Mouse (Mus musculus) neutrophil, adult 5-6 weeks (primary cell): ENCODE results near the gene Gm28308. TPM values are rescaled to one million over a fixed set of nuclear protein-coding genes. Genes with fewer than 3 reads are reported as not detected.

Experiments
- ATAC-seq: fragments of 151-379, 151-347 bp; 2 replicates; pipeline ENCODE4 v1.8.0; 2017; ENCODE audit warnings: mild to moderate bottlenecking, moderate TSS enrichment; ENCODE audit not compliant: insufficient number of reproducible peaks, poor library complexity, low FRiP score, severe bottlenecking; ENCODE audit errors: extremely low read depth
- total RNA-seq: library from RNA; stranded (forward); fragments of 200-1000 nt; gene quantifications from 2 replicates; pipeline ENCODE4 v1.2.3, GENCODE M21; 2017

Gm28308 gene
- total RNA-seq, 1 experiment from 2014 or later, result not detected

DNA sequence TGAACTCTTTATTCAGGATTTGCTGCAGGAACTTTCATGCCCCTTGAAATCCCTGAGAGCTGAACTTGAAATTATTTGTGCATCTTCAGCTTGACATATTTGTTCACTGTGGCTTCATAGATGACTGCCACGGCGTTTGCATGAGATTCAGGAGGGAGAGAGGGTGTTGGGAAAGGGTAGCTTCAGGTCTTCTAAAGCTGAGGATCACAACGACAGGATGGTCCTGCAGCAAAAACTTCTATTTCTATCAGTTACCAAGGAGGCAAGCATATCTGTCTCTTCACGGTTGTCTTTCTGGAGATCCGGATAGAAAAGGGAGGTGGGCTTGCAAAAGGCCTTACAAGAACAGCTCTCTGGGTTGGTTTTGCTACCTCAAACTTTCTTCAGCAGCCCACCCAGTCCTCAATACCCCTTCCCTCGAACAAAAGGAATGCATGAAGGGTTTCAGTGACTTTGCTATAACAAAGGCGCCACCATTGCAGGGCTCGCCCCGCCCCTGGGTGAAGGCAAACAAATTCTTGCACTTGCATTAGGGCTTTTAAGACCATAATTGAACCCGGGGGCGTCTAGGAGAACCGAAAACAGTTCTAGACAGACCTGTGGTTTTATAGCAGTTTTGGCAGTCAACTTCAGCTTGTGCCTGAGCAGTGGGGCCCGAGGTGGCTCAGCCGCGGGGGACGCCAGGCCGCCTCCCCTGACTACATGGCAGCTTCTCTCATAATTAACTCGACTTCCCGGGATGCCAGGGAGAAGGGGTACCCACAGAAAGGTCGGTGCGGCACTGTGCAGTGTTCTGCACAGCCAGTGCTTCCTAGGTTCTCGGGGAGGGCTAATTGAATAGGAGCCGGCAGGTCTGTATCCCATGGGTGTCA is 34.9 kb upstream of the Gm28308 start:
- ATAC-seq, result no peak

- no peak for ATAC-seq
Observed at GRCm38 (mm10) chr6:52246916-52247315, 33.8 kb upstream of the Gm28308 start.

GRCm38 (mm10) chr6:52246403-52246803 is 33.3 kb upstream of the Gm28308 start:
- 0 out of 2 replicates have a peak, but pooled peaks have one; percentile 27 for ATAC-seq

DNA sequence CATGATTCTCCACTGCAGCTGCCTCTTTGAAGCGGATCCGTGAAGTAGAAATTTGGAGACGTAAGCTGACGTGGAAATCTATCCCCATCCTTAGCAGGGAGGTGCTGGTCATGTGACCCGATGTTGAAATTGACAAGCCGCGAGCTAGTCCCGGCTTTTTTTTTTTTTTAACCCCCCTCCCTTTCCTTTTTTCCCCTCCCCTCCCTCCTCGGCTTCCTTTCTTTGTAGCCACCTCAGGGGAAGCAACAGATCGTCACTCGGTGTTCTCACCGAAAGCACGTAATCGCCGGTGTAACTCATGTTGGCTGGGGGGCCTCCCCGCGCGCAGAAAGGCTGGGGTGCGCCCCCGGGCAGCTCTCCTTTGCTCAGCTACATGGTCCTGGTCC is 32.6 kb upstream of the Gm28308 start, which contains the start of gene Hoxa11:
Gene Hoxa11 (minus strand): TSS at position 54 of the 386 bp plus-strand sequence.
- ATAC-seq, result no peak

GRCm38 (mm10) chr6:52245040-52245756 is 32.1 kb upstream of the Gm28308 start:
- no peak for ATAC-seq

- ATAC-seq, result no peak
Observed at GRCm38 (mm10) chr6:52244471-52245039, 31.4 kb upstream of the Gm28308 start.

GRCm38 (mm10) chr6:52243681-52244121 is 30.6 kb upstream of the Gm28308 start:
- no peak for ATAC-seq

DNA sequence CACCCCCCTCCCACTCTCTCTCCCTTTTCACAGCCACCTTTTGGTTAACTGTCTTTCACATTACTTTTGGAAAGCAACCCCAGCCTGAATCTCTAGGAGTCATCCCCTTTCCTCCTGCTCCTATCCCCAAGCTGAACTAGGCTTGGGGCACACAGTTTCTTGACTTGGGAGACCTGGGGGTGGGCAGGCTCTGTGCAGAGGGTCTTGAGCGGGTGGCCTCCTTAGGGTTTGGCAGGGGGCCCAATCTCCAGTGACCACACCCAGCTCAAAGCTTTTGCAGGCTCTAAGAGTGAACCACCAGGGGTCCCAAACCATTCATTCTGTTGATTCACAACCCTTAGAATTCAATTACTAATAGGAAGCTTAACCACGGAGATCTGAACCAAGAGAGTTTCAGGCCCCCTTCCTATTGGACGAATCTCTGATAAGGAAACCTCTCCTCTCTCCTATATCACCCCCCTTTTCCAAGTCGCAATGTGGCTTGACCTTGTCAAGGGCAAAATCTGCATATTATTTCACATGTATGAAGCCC is 29.7 kb upstream of the Gm28308 start:
- no peak for ATAC-seq

- no peak for ATAC-seq
Observed at GRCm38 (mm10) chr6:52241001-52241621, 28.0 kb upstream of the Gm28308 start.

DNA sequence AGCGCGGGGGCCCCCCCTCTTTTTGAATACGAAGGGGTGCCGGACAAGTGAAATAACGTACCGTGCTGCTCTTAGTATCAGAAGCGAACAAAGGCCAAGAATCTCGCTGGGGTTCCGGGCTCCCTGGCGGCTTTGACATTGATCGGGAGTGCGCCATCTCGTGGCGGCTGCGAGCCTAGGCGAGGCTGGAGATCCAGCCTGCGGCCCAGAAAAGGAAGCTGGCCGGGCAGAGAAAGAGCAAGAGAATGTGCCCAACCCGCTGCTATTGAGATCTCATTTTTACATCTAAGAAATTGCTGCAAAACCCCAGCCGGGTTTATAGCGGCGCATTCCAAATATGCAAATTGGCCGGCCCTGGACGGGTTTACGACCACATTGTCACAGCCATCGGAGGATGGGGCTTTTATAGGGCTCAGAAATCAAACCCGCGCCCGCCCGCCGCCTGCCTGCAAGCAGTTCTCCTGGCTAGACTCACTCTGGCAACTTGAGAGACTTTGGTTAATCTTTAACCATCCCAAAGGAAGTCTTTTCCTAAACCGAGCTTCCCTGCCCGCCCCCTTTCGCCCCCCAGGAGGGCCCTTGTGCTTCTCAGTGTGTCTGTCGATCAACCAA is 27.4 kb upstream of the Gm28308 start, which contains the start of gene Hoxa10:
Gene Hoxa10 (minus strand): TSS at position 466 of the 612 bp plus-strand sequence.
- ATAC-seq, result peak; percentile 68

GRCm38 (mm10) chr6:52239625-52240388 is 26.7 kb upstream of the Gm28308 start:
- ATAC-seq, result no peak

DNA sequence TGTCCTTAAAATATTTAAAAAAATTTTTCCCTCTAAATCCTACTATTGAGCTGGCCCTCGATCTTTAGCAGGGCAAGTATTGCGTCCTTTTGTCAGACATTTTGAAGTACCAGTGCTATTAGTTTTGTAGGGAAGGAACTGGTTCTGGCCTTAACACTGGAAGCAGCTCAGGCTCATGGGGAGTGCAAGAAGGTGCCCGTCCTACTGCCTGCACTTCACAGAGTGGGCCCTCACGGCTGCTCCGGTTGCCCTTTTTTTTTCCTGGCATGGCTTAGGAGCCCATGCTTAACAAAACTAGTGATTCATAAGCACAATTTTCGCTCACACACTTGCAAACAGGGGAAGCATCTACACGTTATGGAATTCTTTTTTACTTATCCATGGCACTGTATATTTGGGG is 25.8 kb upstream of the Gm28308 start:
- ATAC-seq, result no peak

GRCm38 (mm10) chr6:52238155-52238545 is 25.0 kb upstream of the Gm28308 start:
- ATAC-seq, result no peak

DNA sequence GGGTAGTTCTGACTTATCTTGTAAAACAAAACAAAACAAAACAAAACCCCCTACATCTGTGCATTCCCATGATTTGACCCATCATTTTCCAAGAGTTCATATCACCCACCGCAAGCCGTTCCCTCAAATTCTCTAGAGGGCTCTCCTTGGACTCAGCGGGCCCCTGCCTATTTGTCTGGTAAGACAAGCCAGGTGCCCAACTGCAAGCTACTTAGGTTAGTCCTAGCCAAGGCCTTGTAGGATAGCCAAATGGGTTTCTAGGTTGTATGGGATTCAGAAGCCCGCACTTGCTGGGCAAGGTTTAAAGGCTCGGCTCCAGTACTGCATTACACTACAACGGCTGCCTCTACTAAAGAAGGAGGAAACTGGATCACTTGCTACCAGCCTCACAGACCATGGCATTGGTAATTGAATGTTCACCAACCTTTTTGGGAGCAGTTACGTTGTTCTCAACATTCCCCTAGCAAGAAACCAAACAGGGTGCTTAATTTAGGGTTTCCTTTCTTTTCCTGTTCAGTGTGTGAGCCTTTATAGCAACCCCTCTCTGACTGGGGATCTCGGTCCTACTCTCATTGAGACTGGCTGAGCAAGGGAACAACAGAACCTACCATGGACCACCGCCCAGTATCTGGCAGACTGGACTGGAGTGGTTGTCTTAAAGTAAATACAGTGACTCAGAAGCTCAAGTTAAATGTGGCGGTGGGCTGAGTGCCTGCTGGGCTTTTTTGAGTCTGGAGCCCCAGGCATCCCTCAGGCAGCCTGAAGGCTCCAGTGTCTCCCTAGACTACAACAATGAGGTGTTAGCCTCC is 24.4 kb upstream of the Gm28308 start:
- ATAC-seq, result no peak

DNA sequence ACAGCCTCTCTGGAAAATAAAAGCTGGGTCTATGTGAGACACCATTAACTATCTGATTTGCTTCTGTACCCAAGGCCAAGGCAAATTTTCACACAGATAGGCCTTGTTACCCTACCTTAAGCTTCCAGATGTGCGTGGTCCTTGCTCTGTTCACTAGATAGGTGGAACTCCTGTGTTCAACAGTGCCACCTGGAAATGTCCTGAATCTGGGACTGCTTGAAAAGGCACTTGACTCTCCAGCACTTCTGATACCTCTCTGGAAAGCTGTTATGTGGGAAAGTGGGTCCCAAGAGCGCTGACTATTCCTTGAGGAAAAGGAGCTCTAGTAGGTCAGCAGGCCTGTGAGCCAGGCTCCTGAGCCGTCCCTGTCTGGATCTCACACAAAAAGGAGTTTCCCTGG is 23.7 kb upstream of the Gm28308 start:
- no peak for ATAC-seq

DNA sequence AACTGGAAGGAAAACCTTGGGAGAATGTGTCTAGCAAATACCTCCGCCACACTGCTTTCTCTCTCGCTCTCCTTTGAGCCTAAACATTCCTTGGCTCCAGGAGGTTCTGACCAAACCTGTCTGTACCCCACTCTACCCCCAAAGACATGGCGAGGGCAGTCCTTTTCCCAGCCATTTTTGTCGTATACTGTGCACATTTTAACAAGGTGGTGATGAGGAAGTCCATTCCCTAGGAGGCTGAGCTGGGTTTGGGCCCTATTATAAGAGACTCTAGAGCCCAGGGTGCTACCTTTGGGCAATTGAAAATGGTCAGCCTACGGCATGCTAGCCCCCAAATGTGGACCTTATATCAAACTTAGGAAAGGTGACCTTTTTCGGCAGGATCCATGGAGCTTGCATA is 22.7 kb upstream of the Gm28308 start:
- ATAC-seq, result no peak

- no peak for ATAC-seq
Observed at GRCm38 (mm10) chr6:52235267-52235666, 22.1 kb upstream of the Gm28308 start.
